Mouse (Mus musculus) testis, adult 2 months (tissue): ENCODE results near the gene Fat3. TPM values are rescaled to one million over a fixed set of nuclear protein-coding genes. Genes with fewer than 3 reads are reported as not detected.

Experiments
- H3K27ac ChIP-seq: fragments of 200-500 bp; 2 replicates; pipeline ENCODE4 v1.5.1; 2012; ENCODE audit warnings: low read depth, low read length; ENCODE audit not compliant: control insufficient read depth, insufficient read depth
- H3K27me3 ChIP-seq: fragments of 200-500 bp; 2 replicates; pipeline ENCODE4 v1.6.1; 2012; ENCODE audit warnings: mild to moderate bottlenecking, low read length, moderate library complexity; ENCODE audit not compliant: control insufficient read depth, insufficient read depth
- H3K36me3 ChIP-seq: fragments of 200-500 bp; 2 replicates; pipeline ENCODE4 v1.6.1; 2012; ENCODE audit warnings: mild to moderate bottlenecking, low read length; ENCODE audit not compliant: control insufficient read depth, insufficient read depth
- H3K4me1 ChIP-seq: fragments of 200-500 bp; 2 replicates; pipeline ENCODE4 v1.6.1; 2012; ENCODE audit warnings: low read length; ENCODE audit not compliant: control insufficient read depth, insufficient read depth
- H3K4me3 ChIP-seq: fragments of 200-500 bp; 2 replicates; pipeline ENCODE4 v1.5.1; 2012; ENCODE audit warnings: low read depth, mild to moderate bottlenecking, low read length, moderate library complexity, mixed read lengths; ENCODE audit not compliant: control insufficient read depth
- CTCF ChIP-seq: fragments of 200-500 bp; IDR thresholded peaks from 2 replicates; pipeline ENCODE4 v1.5.1; 2012; ENCODE audit warnings: low read depth, mild to moderate bottlenecking, inconsistent platforms, low read length, moderate library complexity; ENCODE audit not compliant: control insufficient read depth, insufficient read depth, insufficient replicate concordance
- POLR2A ChIP-seq: fragments of 200-500 bp; IDR thresholded peaks from 2 replicates; pipeline ENCODE4 v1.6.1; 2012; ENCODE audit warnings: low read depth, mild to moderate bottlenecking, inconsistent platforms, low read length, moderate library complexity; ENCODE audit not compliant: control insufficient read depth
- polyA plus RNA-seq: library from polyadenylated mRNA; depleted of rRNA; stranded (reverse); fragments of >200 nt; gene quantifications from 2 replicates; pipeline ENCODE4 v1.2.3, GENCODE M21; 2012

Fat3 gene
- polyA plus RNA-seq, 1 experiment = 1.7 TPM

DNA sequence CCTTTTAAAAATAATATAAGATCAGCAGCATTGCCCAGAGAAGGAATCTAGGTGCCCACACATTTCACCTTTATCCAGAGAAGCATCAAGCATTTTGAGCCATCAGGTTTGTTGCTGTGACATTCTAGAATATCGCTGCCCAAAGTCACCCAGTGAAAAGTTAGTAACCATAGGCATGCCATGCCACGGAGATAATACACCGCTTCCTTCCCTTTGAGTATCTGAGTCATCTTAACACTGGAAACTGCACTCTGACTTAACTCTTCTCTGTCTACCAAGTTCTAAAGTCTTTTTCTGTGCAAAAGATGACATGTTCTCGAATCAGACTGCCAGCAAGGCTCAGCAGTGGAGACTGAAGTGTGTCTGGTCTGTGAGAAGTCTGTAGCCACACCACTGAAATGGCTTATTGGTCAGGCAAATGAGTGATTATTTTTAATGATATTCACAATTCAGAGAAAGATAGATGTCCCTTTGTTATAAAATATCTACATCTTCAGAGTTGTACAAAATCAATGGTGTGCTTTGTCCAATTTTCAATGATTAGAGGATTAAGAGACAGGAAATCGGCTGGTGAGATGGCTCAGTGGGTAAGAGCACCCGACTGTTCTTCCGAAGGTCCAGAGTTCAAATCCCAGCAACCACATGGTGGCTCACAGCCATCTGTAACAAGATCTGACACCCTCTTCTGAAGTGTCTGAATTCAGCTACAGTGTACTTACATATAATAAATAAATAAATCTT, 560.0 kb downstream of the Fat3 start:
- H3K27me3 ChIP-seq = no peaks in the 10 kb centered on the region
- no peaks in the 10 kb centered on the region for H3K36me3 ChIP-seq
- H3K4me1 ChIP-seq = no peaks in the 10 kb centered on the region; the same call in 1 of the 2 replicates
- no peak overlapping the region for H3K27ac ChIP-seq
- H3K4me3 ChIP-seq = no peak overlapping the region
- TF ChIP-seq CTCF (no peak), POLR2A (no peak)

DNA sequence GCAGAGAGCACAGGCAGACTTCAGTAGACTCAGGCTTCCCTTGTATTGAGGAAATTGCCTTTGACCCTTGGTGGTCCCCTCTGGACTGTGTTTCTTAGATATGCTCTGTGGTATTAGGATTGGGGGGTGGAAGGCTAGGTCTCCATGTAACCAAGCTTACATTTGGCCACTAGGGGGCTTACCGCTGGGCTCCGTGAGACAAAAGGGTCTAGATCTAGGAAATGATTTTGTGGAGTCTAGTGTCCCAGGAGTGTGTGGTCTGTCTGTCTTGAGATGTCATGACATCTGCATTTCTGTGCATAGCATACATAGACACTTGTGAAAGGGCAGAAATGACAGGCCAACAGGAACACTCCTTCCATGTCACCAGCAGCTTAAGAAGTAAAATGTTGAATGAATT, 561.5 kb downstream of the Fat3 start:
- Histone ChIP-seq H3K4me1 (no peaks in the 10 kb centered on the region; the same call in 1 of the 2 replicates), H3K27me3 (no peaks in the 10 kb centered on the region), H3K36me3 (no peaks in the 10 kb centered on the region), H3K27ac (no peak overlapping the region), H3K4me3 (no peak overlapping the region)
- TF ChIP-seq POLR2A = no peak
- TF ChIP-seq CTCF = no peak

DNA sequence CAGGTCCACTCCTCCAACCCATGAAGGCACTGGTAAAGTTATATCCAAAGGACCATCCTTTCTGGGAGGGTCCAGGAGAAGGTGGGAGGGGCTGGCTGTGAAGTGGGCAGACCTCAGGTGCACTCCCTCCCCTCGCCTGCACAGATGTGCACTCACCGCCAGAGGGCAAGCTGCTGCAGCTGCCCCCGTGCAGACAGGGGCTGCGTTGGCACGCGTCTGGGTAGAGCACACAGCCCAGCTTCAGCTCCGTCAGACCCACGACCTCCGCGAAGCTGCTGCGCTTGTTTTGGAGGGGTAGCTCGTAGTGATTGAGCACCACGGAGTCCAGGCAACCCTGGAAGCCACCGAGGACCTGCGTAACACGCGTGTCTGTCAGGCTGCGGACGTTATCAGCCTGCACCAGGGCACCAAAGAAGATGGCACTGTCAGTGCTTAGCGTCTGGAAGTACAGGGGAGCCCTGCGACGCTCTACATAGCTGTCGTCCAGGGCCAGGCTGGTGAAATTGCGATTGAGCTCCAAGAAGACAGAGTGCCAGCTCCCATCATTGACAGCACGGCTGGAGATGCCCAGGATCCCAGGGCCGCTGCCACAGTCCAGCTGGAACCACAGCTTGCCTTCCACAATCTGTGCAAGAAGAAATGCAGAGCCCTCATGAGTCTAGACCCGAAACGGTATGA, 563.1 kb downstream of the Fat3 start:
- Histone ChIP-seq H3K27ac (no peak overlapping the region), H3K4me3 (no peak overlapping the region), H3K27me3 (no peaks in the 10 kb centered on the region), H3K4me1 (no peaks in the 10 kb centered on the region; the same call in 1 of the 2 replicates), H3K36me3 (no peaks in the 10 kb centered on the region)
- TF ChIP-seq POLR2A (no peak), CTCF (peak; percentile 25; the same call in 1 of the 2 replicates)

DNA sequence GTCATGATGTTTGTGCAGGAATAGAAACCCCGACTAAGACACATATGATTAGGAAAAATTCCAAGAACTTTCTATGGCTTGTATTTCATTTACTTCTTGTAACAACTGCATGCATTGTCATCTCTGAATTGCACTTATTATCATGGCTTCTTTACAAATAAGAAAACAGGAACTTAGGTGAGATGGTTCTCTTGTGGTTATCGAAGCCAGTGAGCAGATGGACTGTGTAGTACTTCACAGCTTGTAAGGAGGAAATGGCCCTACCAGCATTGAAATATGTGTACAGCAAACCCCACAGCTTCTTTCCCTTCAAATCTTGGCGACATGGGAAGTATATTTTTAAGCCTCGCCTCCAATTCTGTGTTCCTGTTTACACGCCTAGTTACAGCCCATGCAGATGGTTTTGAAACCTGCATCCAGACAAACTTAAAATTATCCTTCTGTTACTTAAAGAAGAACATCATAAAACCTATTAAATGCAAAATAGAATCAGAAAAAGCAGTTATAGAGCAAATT, 570.1 kb downstream of the Fat3 start:
- Histone ChIP-seq H3K4me1 (no peaks in the 10 kb centered on the region), H3K4me3 (no peak overlapping the region), H3K36me3 (no peaks in the 10 kb centered on the region), H3K27me3 (no peaks in the 10 kb centered on the region), H3K27ac (no peak overlapping the region)
- TF ChIP-seq POLR2A = no peak
- no peak for TF ChIP-seq CTCF

DNA sequence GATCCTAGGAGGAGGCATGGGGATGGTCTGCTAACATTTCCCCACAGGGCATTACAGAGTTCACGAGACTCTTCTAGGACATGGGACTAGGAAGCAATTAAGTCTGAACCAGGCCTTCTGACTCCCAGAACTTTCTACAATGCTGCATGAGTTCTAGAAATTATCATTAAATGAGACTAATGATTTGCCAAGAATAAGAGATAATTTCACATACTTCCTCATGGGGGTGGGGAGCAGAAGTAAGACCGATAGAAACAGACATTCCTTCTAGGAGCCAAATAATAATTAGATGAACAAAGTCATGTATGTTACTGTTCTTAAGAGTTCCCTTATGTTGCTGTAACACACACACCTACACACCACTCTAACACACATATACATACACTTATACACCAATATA, 572.8 kb downstream of the Fat3 start:
- Histone ChIP-seq H3K27me3 (no peaks in the 10 kb centered on the region), H3K27ac (no peak overlapping the region), H3K4me3 (no peak overlapping the region), H3K4me1 (no peaks in the 10 kb centered on the region), H3K36me3 (no peaks in the 10 kb centered on the region)
- TF ChIP-seq CTCF (no peak), POLR2A (no peak)

DNA sequence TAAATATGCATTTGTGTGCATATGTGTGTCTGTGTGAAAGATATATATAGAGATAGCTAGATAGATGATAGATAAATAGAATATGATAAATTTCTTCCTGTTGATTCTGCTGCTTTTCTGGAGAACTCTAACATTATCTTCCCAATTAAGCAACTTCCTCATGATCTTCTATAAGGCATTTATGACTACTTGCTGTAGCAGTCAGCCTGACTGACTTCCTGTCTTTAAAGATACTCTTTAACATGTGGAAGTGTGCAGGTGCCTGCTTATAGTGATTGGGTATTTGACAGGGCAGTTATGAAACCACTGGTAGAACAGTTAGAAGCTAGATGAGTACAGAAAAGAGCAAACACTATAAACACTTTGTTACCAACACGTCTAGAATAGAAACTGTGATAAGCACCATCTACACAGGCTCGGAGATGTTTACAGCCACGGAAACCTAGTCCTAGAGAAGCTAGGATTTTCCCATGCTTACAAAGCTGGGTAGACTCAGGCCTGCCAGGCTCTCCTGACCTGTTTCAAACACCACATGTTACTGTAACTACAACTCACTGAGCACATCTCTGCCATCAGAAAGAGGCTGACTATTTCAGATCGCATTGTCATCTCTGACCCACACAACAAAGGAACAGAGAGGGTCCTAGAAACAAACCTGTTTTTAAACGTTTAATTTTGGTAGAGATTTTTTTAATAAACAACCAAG, 573.6 kb downstream of the Fat3 start:
- no peak for TF ChIP-seq CTCF
- H3K4me1 ChIP-seq = no peaks in the 10 kb centered on the region
- no peak overlapping the region for H3K27ac ChIP-seq
- H3K27me3 ChIP-seq = no peaks in the 10 kb centered on the region
- no peak overlapping the region for H3K4me3 ChIP-seq
- no peaks in the 10 kb centered on the region for H3K36me3 ChIP-seq

DNA sequence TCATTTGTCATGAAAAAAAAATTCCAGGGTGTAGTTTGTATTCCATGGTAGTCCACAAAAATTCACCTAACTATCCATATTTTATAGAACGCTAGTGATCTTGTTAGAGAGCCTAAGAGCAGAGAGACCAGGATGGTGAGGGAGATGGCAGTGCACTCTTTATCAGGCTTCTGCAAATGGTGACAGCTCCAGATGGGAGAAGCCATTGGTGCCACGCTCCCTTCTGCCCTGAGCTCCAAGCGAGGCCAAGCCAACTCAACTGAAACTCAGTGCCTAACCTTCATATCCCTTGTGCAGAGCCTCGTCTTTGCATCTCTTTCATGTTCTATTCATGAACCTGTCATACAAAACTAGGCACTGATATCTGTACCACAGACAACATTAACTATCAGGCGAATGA, 575.8 kb downstream of the Fat3 start:
- Histone ChIP-seq H3K4me1 (no peaks in the 10 kb centered on the region), H3K36me3 (no peaks in the 10 kb centered on the region), H3K4me3 (no peak overlapping the region), H3K27me3 (no peaks in the 10 kb centered on the region), H3K27ac (no peak overlapping the region)
- TF ChIP-seq POLR2A = no peak
- no peak for TF ChIP-seq CTCF
